Mouse (Mus musculus) E14TG2a.4 (cell line): ENCODE results near the gene Csnk2b.

Source experiments
- CTCF ChIP-seq: conservative IDR thresholded peaks from 2 replicates; pipeline ENCODE4 v1.5.1; 2014; ENCODE audit warnings: low read length
- POU5F1 ChIP-seq: IDR thresholded peaks from 2 replicates; pipeline ENCODE4 v1.6.1; 2014; ENCODE audit warnings: low read length, borderline replicate concordance

DNA sequence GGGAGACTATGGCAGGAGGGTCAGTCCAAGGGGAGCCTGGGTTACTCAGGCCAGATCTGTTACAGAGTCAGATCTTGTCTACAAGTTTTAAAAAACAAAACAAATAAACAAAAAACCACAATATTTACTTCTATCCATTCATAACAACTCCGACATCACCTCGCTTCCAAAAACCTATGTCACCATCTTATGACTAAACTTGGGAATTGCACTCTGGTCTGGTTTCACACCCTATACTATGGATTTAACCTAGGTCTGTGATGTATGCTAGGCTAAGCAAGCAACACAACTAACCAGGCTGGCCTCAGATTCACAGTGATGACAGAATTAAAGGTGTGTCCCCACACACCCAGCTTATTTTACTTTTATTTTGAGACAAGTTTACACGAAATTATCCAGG, 15.3 kb downstream of the Csnk2b start:
- TF ChIP-seq CTCF (no peak), POU5F1 (no peak)
